19 mouse cellular contexts compared by ENCODE assay signal in the genomic region with DNA sequence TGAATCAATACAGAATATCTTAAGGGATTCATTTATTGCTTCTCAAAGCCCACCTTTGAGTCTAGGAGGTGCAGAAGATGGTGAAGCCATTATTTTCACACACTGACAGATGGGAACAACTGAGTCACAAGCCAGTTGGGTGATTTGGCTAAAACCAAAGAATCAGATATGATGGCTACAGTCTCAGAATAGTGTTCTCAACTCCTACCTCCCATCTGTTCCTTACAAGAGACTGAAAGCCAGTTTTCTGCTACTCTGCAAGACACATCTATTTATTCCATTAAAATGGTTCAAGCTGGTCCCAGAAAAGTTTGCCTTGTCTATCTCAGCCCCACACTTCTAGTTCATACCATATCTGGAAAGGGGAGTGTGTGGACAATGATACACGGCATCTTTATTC.
DNase-seq lines count a peak whose midpoint lies in the region; ATAC-seq and TF ChIP-seq lines count a peak whose summit lies in the region.
"Had no signal": no experiment of that assay in that cellular context is flagged by ENCODE, and none has a peak within 500 bp of the region (broad histone marks: within the 10 kb centered on the region; RNA-seq: fewer than 3 reads in every experiment).

No protein-coding gene starts in this region.

- H3K9me3 ChIP-seq in forebrain, postnatal 0 days (ENCODE audit: low read length), result no peaks in the 10 kb centered on the region
- H3K9me3 ChIP-seq in forebrain, embryonic 13.5 days (replicated peaks), result no peaks in the 10 kb centered on the region
- no peaks in the 10 kb centered on the region for H3K9me3 ChIP-seq in heart, embryonic 11.5 days (replicated peaks; ENCODE audit: control insufficient read depth, low read length)
- H3K9me3 ChIP-seq: embryonic facial prominence, embryonic 10.5 days; limb, embryonic 15.5 days; midbrain, embryonic 12.5 days had no signal

- H3K4me2 ChIP-seq in forebrain, postnatal 0 days (ENCODE audit: low read depth), result no peak overlapping the region
- H3K4me2 ChIP-seq in forebrain, embryonic 13.5 days, result no peak overlapping the region
- no peak overlapping the region for H3K4me2 ChIP-seq in heart, embryonic 11.5 days
- H3K4me2 ChIP-seq: limb, embryonic 15.5 days; midbrain, embryonic 12.5 days had no signal

- H3K27ac ChIP-seq in forebrain, postnatal 0 days (ENCODE audit: low read depth, low read length), result no peak overlapping the region
- no peak overlapping the region for H3K27ac ChIP-seq in forebrain, embryonic 13.5 days
- H3K27ac ChIP-seq in heart, embryonic 11.5 days (ENCODE audit: low read depth, low read length), result no peak overlapping the region
- H3K27ac ChIP-seq: embryonic facial prominence, embryonic 10.5 days; heart, adult 2 months; limb, embryonic 15.5 days; midbrain, embryonic 12.5 days had no signal

- ATAC-seq in forebrain, postnatal 0 days, result peak; percentile 51; the same call in 1 of the 2 replicates
- no peak for ATAC-seq in forebrain, embryonic 13.5 days
- ATAC-seq in heart, embryonic 11.5 days (replicated peaks; ENCODE audit: insufficient number of reproducible peaks, low FRiP score, low TSS enrichment), result no peak
- no peak for ATAC-seq in activated CD4-positive, CD25-positive, alpha-beta regulatory T cell, adult 4 months

- H3K9ac ChIP-seq in forebrain, postnatal 0 days, result no peak overlapping the region
- H3K9ac ChIP-seq in forebrain, embryonic 13.5 days, result no peak overlapping the region
- no peak overlapping the region for H3K9ac ChIP-seq in heart, embryonic 11.5 days (ENCODE audit: low read depth, low read length)
- H3K9ac ChIP-seq: limb, embryonic 15.5 days; midbrain, embryonic 12.5 days had no signal

- TF ChIP-seq CTCF in forebrain, postnatal 0 days (IDR thresholded peaks at IDR 0.05; ENCODE audit: low read depth), result no peak

- H3K4me3 ChIP-seq in forebrain, postnatal 0 days (ENCODE audit: low read depth, low read length), result no peak overlapping the region
- no peak overlapping the region for H3K4me3 ChIP-seq in forebrain, embryonic 13.5 days
- H3K4me3 ChIP-seq in heart, embryonic 11.5 days (ENCODE audit: low read depth, low read length), result no peak overlapping the region
- H3K4me3 ChIP-seq: embryonic facial prominence, embryonic 10.5 days; heart, adult 2 months; limb, embryonic 15.5 days; midbrain, embryonic 12.5 days had no signal

- DNase-seq in forebrain, postnatal 0 days, result peak; percentile 32
- DNase-seq in right cerebral cortex, adult 2 months (ENCODE audit: low spot score in 2 of 2), result peak; percentile 70 to 76
- no peak for DNase-seq in right cerebral cortex, postnatal 4 days
- DNase-seq in left cerebral cortex, adult 9 months (ENCODE audit: low spot score in 2 of 2), result peak; percentile 75 to 83
- no peak for DNase-seq in kidney, adult 18-20 months
- DNase-seq: adrenal gland, postnatal 36 days; cerebellum, adult 8-10 months; gastrocnemius, postnatal 25 days; heart, adult 2 months; kidney, adult 2 months; kidney, postnatal 10 days; lung, postnatal 10 days had no signal

- H3K27me3 ChIP-seq in forebrain, postnatal 0 days (ENCODE audit: insufficient read depth, low read length), result no peaks in the 10 kb centered on the region
- no peaks in the 10 kb centered on the region for H3K27me3 ChIP-seq in forebrain, embryonic 13.5 days
- H3K27me3 ChIP-seq in heart, embryonic 11.5 days (ENCODE audit: control insufficient read depth, insufficient read depth, low read length), result no peaks in the 10 kb centered on the region
- H3K27me3 ChIP-seq: CH12.LX; limb, embryonic 15.5 days; midbrain, embryonic 12.5 days had no signal

- H3K36me3 ChIP-seq in forebrain, postnatal 0 days (ENCODE audit: insufficient read depth), result no peaks in the 10 kb centered on the region
- no peaks in the 10 kb centered on the region for H3K36me3 ChIP-seq in forebrain, embryonic 13.5 days (ENCODE audit: poor library complexity, severe bottlenecking)
- H3K36me3 ChIP-seq in heart, embryonic 11.5 days (ENCODE audit: control insufficient read depth, insufficient read depth, low read length), result no peaks in the 10 kb centered on the region
- H3K36me3 ChIP-seq: embryonic facial prominence, embryonic 10.5 days; limb, embryonic 15.5 days; midbrain, embryonic 12.5 days had no signal

- WGBS in forebrain, postnatal 0 days, result 79% methylated on average over 1 of the region's 1 CpGs
- 94% methylated on average over 1 of the region's 1 CpGs for WGBS in forebrain, embryonic 13.5 days
- 76% methylated on average over 1 of the region's 1 CpGs for WGBS in heart, embryonic 11.5 days (ENCODE audit: insufficient replicate concordance)

- H3K4me1 ChIP-seq in forebrain, postnatal 0 days (ENCODE audit: insufficient read depth), result no peaks in the 10 kb centered on the region; the same call in 1 of the 2 replicates
- H3K4me1 ChIP-seq in forebrain, embryonic 13.5 days, result 0 out of 2 replicates have a peak, but pooled peaks cover 5% of the 10 kb centered on the region
- H3K4me1 ChIP-seq in heart, embryonic 11.5 days (ENCODE audit: control insufficient read depth, insufficient read depth, low read length), result no peaks in the 10 kb centered on the region
- H3K4me1 ChIP-seq: embryonic facial prominence, embryonic 10.5 days; midbrain, embryonic 12.5 days had no signal

Comparison
In these comparisons a context has a peak if more than half of its experiments do, and no peak if none do; other contexts are left out.
1. DNase-seq: peak in forebrain, postnatal 0 days (single experiment), right cerebral cortex, adult 2 months (2 of 2) and left cerebral cortex, adult 9 months (2 of 2); none in right cerebral cortex, postnatal 4 days (single experiment) and kidney, adult 18-20 months (single experiment).